Mouse (Mus musculus): ENCODE data around the gene Map4.
"Not testable (repeated sequence)": the region's sequence is repeated elsewhere in the genome, so short reads cannot be mapped to it uniquely, and the experiment has no call there.

Map4 gene

GRCm38 (mm10) chr9:109917931-109918330, 13.3 kb upstream of the Map4 start:
- DNase-seq (ENCODE audit: low read depth in 1 of 2, low spot score in 2 of 2), result no peak

DNA sequence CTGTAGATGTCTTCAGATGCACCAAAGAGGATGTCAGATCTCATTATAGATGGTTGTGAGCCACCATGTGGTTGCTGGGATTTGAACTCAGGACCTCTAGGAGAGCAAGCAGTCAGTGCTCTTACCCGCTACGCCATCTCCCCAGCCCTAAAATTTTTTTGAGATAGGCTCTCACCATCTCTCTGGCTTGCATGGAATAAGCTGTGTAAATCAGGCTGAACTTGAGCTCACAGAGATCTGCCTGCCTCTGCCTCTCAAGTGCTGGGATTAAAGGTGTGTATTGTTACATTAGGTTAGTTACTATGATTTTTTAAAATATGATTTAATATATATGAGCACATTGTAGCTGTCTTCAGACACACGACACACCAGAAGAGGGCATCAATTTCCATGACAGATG, 2.1 kb upstream of the Map4 start:
- DNase-seq (ENCODE audit: low read depth in 1 of 2, low spot score in 2 of 2), result no peak

DNA sequence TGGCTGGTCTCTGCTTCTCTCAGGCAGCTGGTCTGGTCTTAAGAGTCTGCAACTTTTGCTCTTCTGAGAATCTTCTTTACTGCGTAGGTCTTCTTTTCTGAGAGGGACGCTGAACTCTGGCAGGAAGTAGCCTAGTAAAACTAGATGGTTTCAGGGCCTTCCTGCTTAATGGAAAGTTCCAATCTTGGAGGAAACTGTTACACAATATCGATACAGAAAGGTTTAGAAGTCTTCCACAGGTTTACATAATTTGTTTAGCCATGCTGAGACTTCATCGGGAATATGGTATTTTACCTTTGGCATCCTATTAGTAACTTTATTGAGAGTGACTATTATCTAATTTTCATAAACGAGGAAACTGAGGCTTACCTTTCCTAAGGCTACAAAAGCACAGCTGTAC, 1.2 kb upstream of the Map4 start:
- no peak for DNase-seq (ENCODE audit: low read depth in 1 of 2, low spot score in 2 of 2)

DNA sequence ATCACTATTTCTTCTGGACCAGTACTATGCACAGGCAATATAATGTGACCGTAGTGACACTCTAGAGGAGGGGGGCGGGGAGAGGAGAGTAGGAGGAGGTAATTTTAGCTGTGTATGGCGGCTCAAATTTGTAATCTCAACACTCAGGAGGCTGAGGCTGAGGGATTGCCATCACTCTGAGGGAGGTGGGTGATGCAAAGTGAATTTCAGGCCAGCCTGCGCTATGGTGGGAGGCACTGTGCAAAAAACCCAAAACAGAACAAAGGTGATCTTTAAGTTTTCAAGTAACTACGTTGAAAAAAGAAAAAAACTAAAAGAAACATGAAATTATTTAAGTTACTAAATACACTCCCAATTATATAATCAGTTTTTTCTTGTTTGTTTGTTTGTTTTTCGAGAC, 508 bp upstream of the Map4 start:
- no peak for DNase-seq (ENCODE audit: low read depth in 1 of 2, low spot score in 2 of 2)

GRCm38 (mm10) chr9:109932361-109932755, 1.1 kb downstream of the Map4 start:
- no peak for DNase-seq (ENCODE audit: low read depth in 1 of 2, low spot score in 2 of 2)

DNA sequence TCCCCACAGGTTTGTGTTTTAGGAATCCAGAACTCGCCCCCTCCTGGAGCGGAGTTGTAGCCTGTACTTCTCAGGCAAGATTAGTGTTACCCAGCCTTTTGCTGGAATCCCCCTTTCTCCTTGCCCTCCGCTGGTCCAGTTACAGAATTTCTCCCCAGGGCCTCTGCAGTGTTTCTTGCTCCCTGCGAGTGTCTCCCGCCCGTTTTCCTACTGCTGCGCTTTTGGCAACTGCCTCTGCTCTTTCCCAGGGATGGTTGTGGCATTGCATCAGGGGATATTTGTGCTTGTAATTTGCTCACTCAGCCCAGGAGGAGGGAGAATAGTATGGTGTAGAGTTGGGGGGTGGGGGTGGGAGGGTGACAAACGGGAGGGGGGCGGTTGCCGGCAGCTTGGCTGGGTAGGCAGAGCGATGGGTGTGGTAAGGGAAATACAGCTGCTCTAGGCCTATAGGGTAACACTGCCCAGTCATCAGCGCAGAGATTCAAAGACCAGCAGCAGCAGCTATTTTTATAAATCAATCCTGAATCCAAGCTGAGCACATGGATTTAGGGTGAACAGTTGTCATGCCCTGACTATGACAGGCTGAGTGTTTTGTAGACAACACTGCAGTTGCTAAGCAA, 1.6 kb downstream of the Map4 start:
- peak in 1 of 2 experiments; percentile 8 for DNase-seq (ENCODE audit: low read depth in 1 of 2, low spot score in 2 of 2)

DNA sequence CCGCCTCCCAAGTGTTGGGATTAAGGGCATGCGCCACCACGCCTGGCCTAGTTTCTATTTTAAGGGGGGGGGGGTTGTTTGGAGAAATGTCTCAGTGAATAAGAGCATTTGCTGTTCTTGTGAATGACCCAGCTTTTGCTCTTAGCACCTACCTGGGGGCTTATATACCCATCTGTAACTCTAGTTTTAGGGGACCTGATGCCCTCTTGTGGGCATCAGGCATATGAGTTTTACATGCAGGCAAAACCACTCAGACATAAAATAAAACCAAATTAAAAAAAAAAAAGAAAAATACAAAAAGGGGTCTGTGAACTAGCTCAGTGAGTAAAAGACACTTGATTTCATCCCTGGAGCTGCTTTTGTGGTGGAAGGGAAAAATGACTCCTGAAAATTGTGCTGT, 8.1 kb downstream of the Map4 start:
- DNase-seq (ENCODE audit: low read depth in 1 of 2, low spot score in 2 of 2), result no peak

- DNase-seq (ENCODE audit: low read depth in 1 of 2, low spot score in 2 of 2), result no peak
These were observed 11.5 kb downstream of the Map4 start for GRCm38 (mm10) chr9:109942796-109943195.

DNA sequence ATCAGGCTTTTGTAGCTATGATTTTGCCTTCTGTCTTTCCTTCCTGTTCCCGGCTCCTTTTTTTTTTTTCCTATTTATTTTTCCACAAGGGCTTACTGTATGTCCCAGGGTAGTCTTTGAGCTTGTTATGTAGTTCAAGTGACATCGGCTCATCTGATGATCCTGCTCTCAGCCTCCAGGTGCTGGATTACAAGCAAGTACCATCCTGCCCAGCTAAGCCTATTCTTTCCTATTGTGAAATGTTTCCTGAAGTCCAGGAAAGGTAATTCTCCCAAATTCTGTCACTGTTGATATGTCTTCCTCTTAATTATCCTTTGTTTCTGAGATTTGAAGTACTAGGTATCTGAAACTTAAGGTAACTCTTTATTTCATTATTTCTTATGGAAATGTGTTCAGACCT, 13.5 kb downstream of the Map4 start:
- DNase-seq (ENCODE audit: low read depth in 1 of 2, low spot score in 2 of 2), result no peak

DNA sequence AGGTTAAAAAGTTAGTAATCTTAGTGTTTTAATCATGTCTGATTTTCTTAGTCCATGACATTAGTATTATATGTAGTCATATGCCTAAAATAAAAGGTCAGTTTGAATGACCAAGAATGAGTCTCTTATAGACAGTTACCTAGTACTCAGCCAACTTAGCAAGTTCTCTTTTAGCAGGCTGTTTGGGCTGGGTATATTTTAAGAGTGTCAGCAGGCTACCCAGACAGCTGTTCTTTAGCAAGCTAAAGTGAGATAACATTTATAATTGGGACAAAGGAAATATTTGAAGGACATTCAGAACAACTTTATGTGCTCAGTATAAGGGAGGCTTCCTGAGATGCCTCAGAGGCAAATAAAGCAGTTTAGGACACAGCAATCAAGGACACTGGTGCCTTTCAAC, 17.3 kb downstream of the Map4 start:
- DNase-seq (ENCODE audit: low read depth in 1 of 2, low spot score in 2 of 2), result no peak

DNA sequence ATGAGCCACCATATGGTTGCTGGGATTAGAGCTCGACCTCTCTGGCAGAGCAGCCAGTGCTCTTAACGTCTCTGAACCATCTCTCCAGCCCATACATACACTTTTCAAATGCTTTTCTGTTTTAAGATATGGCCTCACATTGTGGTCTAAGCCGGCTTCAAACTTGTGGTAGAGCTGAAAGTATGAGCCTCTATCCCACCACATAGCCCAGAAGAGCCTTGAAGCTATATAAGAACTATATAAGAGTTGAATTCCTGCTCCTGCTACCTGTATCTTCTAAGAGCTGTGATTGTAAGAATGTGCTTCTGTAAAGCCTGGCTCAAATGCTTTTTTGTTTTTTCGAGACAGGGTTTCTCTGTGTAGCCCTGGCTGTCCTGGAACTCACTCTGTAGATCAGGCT, 18.5 kb downstream of the Map4 start:
- no peak for DNase-seq (ENCODE audit: low read depth in 1 of 2, low spot score in 2 of 2)

DNA sequence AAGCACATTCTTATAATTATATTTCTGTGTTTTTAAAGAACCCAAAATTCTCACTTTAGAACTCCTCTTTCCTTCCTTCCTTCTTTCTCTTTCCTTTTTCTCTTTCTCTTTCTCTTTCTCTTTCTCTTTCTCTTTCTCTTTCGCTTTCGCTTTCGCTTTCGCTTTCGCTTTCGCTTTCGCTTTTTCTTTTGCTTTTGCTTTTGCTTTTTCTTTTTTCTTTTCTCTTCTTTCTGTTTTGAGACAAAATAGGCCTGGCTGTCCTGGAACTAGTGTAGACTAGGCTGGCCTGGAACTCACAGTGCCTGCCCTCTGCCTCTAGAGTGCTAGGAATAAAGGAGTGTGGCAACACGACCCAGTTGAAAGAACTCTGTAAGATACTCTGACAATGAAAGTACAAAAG, 22.3 kb downstream of the Map4 start:
- DNase-seq (ENCODE audit: low read depth in 1 of 2, low spot score in 2 of 2), result no peak

DNA sequence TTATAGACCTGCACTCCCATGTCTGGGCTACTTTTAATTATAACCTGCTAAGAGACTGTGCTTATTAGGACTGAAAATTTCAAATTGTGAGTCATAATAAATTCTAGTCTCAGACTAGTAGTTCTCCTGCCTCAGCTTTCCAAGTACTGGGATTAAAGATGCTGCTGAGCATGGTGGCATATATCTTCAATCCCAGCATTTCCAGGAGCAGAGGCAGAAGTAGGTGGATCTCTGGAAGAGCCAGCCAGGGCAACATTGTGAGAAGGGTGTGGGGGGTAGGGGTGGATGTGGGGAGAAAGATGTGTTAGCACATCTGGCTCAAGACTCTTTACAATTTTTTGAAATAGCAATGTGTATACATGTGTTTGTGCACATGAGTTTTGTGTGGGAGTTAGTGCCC, 23.4 kb downstream of the Map4 start:
- DNase-seq (ENCODE audit: low read depth in 1 of 2, low spot score in 2 of 2), result no peak

GRCm38 (mm10) chr9:109959456-109960150, 28.3 kb downstream of the Map4 start:
- no peak for DNase-seq (ENCODE audit: low read depth in 1 of 2, low spot score in 2 of 2)

GRCm38 (mm10) chr9:109960593-109960992, 29.3 kb downstream of the Map4 start:
- DNase-seq (ENCODE audit: low read depth in 1 of 2, low spot score in 2 of 2), result no peak

DNA sequence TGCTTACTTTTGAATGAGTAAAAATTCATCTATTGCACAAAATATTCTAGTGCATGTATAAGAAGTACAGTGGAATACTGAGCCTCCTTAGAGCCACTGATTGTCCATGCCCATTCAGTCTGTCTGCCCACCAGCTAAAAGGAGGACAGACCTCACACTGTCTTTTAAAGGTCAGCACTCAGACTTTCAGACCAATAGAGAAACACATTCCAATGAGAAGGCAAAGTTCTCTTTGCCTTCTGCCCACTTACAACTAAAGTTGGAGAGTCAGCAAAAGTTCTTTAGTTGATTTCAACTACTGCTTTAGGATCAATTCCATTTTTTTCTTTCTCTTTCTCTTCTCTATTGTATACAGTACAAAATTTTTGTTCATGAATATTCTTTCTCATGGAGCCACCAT, 33.5 kb downstream of the Map4 start:
- no peak for DNase-seq (ENCODE audit: low read depth in 1 of 2, low spot score in 2 of 2)

- DNase-seq (ENCODE audit: low read depth in 1 of 2, low spot score in 2 of 2), result no peak
These were observed 37.3 kb downstream of the Map4 start for GRCm38 (mm10) chr9:109968351-109969116.

DNA sequence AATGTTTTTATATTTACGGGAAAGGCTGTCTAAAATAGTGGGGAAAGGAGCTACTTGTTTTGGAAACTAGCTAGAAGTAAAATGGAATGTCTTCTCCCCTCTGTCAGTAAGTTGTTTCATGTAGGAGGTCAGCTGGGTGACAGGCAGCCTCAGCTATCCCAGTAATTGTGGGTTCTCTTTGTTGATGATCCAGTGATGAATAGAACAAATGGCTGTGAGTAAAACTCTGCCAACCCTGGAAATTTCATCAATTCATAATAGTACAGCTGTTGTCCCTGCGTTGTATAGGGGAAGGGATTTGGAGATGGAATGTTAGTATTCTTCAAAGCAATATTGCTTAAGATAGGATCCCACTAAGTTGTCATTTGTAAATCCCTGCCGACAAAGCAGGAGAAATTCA, 37.9 kb downstream of the Map4 start:
- DNase-seq (ENCODE audit: low read depth in 1 of 2, low spot score in 2 of 2), result no peak

GRCm38 (mm10) chr9:109969792-109970336, 38.6 kb downstream of the Map4 start:
- no peak for DNase-seq (ENCODE audit: low read depth in 1 of 2, low spot score in 2 of 2)

DNA sequence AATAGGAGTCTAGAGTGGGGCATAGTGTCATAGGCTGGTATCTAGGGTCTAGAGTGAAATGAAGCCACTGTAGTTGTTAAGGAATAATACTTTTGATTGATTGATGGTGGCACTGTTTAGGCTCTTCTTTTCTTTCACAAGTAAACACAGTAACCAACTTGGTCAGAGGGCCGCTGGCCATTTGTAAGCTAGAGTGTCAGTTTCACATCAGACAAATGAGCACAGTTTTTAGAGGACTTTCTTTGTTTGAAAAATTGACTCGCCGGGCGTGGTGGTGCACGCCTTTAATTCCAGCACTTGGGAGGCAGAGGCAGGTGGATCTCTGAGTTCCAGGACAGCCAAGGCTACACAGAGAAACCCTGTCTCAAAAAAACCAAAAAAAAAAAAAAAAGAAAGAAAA, 40.5 kb downstream of the Map4 start:
- not testable (repeated sequence) for DNase-seq (ENCODE audit: low read depth in 1 of 2, low spot score in 2 of 2)

GRCm38 (mm10) chr9:109980223-109980622, 49.0 kb downstream of the Map4 start:
- DNase-seq (ENCODE audit: low read depth in 1 of 2, low spot score in 2 of 2), result not testable (repeated sequence)

DNA sequence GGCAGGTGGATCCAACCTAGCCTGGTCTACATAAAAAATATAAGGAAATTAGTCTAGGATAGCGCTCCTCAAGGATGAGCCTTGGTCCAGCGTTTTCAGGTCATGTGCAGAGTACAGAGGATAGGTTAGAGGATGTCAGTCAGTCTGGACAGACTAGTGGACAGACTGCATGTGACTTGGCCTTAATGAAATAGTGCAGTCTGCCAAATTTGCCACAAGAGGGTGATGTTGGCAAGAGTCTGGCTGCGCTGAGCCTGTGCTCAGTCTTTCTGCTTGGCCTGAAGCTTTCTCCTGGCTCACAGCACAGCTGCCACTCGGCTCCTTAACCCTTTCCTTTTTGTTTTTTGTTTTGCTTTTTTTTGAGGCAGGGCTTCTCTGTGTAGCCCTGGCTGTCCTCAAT, 54.2 kb downstream of the Map4 start:
- peak; percentile 4 to 13 for DNase-seq (ENCODE audit: low read depth in 1 of 2, low spot score in 2 of 2)
